Mouse (Mus musculus): ENCODE results near the gene Acsbg1.
"Not testable (repeated sequence)": the region's sequence is repeated elsewhere in the genome, so short reads cannot be mapped to it uniquely, and the experiment has no call there.

The Acsbg1 gene

DNA sequence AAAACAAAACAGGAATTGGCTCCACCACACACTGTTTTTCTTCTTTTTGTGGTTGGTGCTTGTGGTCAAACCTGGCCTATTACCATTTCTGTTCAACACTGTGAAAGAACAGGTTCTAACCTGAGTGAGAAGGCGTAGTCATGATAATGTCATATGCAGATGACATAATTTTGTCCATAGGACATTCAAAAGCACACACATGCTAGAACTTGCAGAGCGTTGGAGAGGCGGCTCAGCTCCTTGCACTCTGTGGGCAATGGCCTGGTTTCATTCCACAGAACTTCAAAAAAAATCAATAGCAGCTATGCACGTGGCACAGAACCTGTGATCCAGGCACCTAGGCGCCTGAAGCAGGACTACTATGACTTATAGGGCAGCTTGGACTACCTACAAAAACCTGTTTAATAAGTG lies 48.9 kb downstream of the Acsbg1 start:
- no peak for DNase-seq (ENCODE audit: low spot score in 2 of 2)

DNA sequence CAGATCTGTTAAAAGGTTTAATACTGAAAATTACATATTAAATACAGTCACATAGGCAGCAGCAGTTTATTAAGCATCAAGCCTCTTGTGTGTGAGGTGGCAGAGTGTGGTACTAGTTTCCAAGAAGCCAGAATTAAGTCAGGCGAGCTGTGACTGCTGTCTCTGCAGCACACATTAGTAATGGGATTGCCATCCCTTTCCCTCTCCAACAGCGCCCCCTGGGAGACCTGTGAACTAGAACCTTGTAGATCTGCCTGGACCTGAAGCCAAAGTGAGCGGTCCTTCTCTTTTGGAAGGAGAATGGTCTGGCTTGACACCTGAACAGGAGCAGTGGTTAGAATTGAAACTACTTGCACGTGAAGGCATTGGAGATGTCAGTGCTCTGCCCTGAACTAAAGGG lies 56.8 kb downstream of the Acsbg1 start:
- DNase-seq (ENCODE audit: low spot score in 2 of 2), result peak; percentile 28 to 39

DNA sequence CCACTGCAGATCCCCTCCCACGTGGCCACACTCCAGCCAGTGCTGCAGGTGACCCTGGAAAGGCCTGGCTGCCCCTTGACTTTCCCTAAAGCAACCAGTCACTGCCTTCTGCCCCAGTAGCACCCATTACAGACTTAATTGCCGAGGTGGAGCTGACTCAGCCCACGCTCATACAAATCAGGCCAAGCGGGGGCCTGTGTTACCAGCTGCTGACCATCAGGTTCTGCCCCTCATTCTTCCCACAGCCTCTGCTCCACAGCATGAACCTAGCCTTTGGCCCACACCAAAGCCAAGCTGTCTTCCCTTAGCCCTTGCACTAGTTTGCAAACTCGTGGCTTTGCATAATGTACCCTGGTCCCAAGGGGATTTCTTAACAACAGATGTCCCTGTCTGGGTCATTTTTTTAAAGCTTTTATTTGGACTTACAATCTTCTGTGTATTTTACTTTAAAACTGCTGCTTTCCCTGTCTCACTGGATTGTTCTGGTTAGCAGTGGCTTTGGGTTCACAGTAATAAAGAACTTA lies 57.5 kb downstream of the Acsbg1 start:
- no peak for DNase-seq (ENCODE audit: low spot score in 2 of 2)

DNA sequence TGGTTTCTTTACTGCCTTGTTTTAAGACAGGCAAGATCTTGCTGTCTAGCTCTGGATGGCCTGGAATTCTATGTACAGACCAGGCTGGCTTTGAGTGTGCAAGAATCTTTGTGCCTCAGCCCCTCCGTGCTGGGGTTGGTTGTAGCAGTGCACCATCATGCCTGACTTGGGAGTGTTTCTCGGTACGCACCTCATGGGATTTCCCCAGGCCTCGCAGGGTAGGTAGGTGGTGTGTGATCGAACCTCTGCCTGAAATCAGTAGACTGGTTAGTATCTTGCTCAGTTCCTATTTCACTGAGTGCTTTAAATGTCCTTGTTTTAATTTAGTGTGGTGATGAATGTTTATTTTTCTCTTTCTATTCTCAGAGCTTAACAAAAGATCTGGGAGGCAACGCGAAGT lies 58.8 kb downstream of the Acsbg1 start:
- DNase-seq (ENCODE audit: low spot score in 2 of 2), result no peak

GRCm38 (mm10) chr9:54602386-54602785 lies 59.3 kb downstream of the Acsbg1 start:
- DNase-seq (ENCODE audit: low spot score in 2 of 2), result no peak

- no peak for DNase-seq (ENCODE audit: low spot score in 2 of 2)
Observed at GRCm38 (mm10) chr9:54596752-54597465, 64.8 kb downstream of the Acsbg1 start.

DNA sequence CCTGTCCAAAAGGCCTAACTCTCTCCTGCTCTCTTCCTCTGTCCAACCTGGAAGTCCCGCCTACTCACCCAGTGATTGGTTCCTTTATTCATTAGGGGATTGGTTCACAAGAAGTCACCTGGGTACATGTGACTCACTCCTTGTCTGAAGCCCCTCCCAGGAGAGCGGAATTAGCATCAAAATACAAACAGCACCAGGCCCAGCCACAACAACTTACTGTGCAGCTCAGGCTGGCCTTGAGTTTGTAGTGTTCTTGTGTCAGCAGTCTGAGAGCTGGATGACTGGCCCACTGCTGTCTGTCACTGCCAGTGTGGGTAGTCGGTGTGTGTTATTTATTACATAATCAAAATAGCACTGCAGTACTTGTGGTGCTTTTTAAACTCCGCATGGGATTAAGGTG lies 68.0 kb downstream of the Acsbg1 start:
- not testable (repeated sequence) for DNase-seq (ENCODE audit: low spot score in 2 of 2)

DNA sequence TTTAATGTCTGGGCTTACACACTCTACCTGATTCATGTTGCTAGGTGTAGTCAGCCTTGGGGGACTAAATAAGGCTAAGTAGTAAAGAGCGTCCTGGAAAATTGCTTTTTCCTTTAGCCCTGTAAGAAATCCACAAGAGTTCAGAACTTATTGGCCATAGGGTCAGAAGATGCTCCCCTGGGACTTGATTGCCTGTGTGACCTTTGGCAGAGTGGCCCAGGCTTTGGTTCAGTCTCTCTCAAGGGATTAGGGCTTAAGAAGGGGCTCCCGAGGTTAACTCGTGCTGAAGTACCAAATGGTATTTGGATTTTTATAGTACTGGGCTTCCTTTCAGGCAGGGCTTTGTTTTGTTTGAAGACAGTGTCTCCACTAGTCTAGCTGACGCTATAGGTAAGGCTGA lies 73.8 kb downstream of the Acsbg1 start:
- no peak for DNase-seq (ENCODE audit: low spot score in 2 of 2)

DNA sequence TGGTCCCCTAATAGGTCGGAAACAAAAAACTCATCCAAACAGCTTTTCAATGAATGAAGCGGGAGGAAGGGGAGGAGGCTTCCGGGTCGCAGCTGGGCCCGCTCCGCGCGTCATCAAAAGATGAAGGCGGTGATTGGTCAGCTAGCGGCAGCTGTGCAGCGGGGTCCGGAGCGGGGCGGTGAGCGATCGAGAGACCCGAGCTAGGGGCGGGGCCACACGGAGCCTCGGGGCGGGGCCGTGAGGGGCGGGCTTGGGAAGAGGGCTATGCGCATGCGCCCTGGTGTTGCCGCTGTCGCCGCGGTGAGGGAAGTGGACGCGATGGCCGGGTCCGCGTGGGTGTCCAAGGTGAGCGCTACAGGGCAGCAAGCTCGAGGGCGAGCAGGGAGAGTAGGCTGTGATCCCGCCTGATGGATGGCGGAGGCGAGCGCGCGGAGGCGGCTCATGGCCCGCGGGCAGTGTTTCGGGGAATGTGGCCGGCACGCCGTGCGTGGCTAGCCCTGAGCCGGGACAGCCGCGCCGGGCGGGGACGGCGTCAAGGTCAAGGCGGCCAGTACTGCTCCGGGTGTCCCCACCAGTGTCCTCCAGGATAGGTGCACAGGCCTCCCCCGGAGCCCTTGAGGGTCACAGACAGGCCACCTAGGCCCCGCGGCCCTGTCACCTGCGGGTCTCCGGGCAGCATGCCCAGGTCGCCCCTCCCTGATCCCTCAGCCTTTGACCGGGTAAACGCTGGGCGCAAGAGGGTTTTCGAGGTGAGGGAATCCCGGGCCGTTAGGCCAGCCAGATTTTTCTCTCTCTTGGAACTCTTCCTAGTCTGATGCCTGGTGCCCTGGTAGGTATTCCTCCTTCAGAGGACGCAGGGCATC lies 75.2 kb downstream of the Acsbg1 start, which contains the start of gene Idh3a:
Idh3a (plus strand) TSS at position 136 of the 863 bp plus-strand sequence.
- DNase-seq (ENCODE audit: low spot score in 2 of 2), result peak; percentile 94 to 96

DNA sequence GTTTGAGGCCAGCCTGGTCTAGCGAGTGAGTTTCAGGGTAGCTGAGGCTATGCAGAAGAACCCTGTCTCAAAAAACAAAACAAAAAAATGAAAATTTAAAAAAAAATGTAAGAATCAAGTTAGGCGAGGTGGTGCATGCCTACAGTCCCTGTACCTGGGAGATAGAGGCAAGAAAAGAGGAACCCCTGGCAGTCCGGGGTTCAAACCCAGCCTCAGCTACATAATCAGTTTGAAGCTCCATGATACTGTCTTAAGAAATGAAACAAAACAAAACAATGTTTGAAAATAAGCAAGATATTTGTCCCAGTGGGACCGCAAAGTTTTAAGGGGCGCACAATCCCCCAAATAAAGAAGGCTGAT lies 75.9 kb downstream of the Acsbg1 start:
- no peak for DNase-seq (ENCODE audit: low spot score in 2 of 2)

DNA sequence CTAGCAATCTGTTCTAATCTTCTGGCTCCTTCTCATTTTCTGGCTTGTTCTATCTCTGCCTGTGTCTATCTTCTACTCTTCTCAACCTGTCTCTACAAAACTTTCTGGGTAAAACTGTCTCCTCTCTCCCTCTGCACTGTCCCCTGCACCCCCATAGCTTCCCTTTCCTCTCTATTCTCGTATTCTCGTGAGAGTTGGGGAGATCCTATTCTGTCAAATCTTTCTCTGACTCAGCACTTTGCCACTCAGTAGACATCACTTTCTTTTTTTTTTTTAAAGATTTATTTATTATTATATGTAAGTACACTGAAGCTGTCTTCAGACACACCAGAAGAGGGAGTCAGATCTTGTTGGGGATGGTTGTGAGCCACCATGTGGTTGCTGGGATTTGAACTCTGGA lies 77.5 kb downstream of the Acsbg1 start:
- DNase-seq (ENCODE audit: low spot score in 2 of 2), result not testable (repeated sequence)

GRCm38 (mm10) chr9:54583712-54584111 lies 78.0 kb downstream of the Acsbg1 start:
- DNase-seq (ENCODE audit: low spot score in 2 of 2), result no peak

DNA sequence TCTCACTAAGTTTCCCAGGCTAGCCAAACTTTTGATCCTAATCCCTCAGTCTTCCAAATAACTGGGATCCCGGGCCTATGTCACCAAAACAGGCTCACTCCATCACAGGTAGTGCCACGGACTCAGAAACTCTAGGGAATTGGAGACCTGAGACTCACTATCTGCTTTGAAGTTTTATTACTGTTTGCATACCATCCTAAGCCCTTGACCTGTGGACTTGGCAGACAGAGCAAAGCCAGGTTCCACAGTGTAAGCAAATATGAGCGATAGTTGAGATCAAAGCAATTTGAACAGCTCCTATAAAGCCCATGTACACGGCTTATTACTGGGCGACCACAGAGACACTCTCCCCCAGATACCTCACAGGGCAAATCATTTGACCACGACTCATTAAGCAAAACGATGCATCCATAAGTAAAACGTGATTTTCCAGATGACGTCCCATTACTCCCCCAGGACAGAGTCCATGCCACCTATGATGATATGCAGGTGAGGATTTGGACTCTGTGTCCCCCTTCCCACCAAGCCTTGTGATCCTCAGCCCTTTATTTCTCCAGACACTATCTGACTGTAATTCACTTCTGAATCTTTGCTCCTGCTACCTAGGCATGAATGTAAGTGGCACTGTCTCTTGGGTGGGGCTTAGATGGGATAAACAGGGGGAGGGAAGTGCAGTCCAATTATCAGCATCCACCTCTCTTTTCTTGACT lies 90.4 kb downstream of the Acsbg1 start:
- DNase-seq (ENCODE audit: low spot score in 2 of 2), result no peak

DNA sequence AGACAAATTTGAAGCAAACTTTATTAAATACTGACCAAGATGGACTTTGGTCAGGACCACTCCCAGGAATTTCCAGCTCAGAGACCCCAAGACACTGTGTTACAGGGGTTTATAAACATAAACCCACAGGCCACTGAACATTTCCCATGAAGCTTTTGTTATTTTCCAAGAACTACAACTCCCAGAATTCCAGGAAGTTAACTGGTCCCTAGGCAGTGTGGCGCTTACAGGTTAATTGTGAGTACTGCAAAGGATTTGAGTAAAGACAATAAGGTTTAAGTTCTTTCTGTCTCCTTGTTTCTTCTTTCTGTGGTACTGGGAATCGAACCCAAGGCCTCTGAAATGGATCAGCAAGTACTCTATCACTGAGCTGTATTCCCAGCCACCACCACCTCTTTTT lies 92.9 kb downstream of the Acsbg1 start:
- no peak for DNase-seq (ENCODE audit: low spot score in 2 of 2)

DNA sequence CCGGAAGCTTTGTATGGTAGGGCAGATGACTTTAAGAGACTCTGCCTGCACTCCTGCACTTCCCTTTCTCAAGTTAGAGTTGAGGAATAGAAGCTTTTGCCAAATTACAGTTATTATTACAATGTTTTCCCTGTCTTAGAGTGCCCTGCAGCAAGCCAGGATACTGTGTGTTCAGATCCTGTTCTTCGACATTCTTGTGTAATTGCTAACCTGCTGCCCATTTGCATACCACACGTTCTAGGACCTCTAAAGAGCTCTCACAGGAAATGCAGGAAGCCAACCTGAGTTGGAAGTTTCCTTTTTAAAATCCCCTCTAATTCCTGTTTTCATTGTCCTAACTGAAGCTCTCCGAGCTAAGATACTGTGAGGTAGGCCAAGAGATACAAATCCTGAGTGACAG lies 94.7 kb downstream of the Acsbg1 start:
- no peak for DNase-seq (ENCODE audit: low spot score in 2 of 2)

DNA sequence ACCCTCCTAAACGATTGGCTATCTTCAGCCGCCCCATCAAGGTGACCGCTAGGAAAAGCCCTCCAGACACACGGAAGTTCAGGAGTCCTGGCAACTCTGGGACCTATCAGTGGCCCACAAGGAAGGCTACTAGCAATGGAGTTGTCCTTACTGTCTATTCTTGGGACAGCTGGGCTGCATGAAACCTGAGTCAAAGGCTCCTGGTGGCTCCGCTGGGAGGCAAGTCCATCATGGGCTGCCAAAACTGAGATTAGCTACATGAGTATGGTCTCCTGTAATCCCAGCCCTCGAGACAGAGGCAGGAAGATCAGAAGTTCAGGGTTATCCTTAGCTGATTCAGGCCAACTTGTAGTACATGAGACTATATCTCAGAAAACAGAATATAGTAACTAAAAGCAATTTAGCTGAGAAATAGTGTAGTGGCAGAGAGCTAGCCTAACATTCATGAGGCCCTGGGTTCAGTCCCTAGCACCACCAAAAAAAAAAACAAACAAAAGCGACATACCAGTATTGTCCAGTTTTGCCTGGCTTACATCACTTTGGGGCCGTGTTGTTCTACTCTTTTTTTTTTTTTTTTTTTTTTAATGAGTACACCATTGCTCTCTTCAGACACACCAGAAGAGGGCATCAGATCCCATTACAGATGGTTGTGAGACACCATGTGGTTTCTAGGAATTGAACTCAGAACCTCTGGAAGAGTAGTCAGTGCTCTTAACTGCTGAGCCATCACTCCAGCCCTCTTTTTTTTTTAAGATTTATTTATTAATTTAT lies 100.7 kb downstream of the Acsbg1 start:
- DNase-seq (ENCODE audit: low spot score in 2 of 2), result no peak

- peak; percentile 33 to 41 for DNase-seq (ENCODE audit: low spot score in 2 of 2)
Observed at GRCm38 (mm10) chr9:54559771-54560471, 101.7 kb downstream of the Acsbg1 start, which contains the start of gene Cib2. TSS of gene Cib2 (minus strand) at chr9:54560218.

- DNase-seq (ENCODE audit: low spot score in 2 of 2), result no peak
Observed at GRCm38 (mm10) chr9:54558731-54559130, 102.9 kb downstream of the Acsbg1 start.

- no peak for DNase-seq (ENCODE audit: low spot score in 2 of 2)
Observed at GRCm38 (mm10) chr9:54555044-54555443, 106.6 kb downstream of the Acsbg1 start.

Measured in frontal cortex, postnatal 25 days (tissue).